Mouse (Mus musculus): ENCODE data around the gene Tgfbr2. TPM values are rescaled to one million over a fixed set of nuclear protein-coding genes. Genes with fewer than 3 reads are reported as not detected.
"Not testable (repeated sequence)": the region's sequence is repeated elsewhere in the genome, so short reads cannot be mapped to it uniquely, and the experiment has no call there.

The Tgfbr2 gene
- polyA plus RNA-seq, 1 experiment, result 48.4 TPM

DNA sequence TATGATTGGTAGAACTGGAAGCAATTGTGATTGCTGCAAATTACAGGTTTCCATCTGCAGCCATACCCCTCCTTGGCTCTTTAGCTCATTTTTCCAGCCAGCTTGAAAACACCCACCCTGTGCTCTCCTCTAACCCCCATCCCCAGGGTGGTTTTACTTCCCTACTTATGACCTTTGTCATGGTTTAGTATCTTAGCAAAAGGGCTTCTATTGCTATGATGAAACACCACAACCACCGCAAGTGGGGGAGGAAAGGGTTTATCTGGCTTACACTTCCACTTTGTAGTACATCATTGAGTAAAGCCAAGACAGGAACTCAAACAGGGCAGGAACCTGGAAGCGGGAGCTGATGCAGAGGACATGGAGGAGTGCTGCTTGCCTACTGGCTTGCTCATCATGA, 97.7 kb downstream of the Tgfbr2 start:
- Histone ChIP-seq H3ac (ENCODE audit: control insufficient read depth, insufficient read length) (no peak overlapping the region), H3K79me2 (ENCODE audit: control insufficient read depth, insufficient read depth) (no peaks in the 10 kb centered on the region), H3K4me2 (ENCODE audit: low read depth) (no peak overlapping the region), H3K36me3 (ENCODE audit: control insufficient read depth, insufficient read depth) (no peaks in the 10 kb centered on the region), H3K4me3 (no peak overlapping the region), H3K27me3 (ENCODE audit: control insufficient read depth, insufficient read depth, insufficient read length) (no peaks in the 10 kb centered on the region)
- TF ChIP-seq POLR2A (IDR thresholded peaks at IDR 0.05; ENCODE audit: insufficient read length, low read depth) (no peak), CEBPB (IDR thresholded peaks at IDR 0.05; ENCODE audit: insufficient read depth, poor library complexity, severe bottlenecking) (no peak), MYOD1 (IDR thresholded peaks at IDR 0.05; ENCODE audit: control insufficient read depth in 1 of 3, insufficient read length in 2 of 3, low read depth in 2 of 3) (no peak), MYOG (IDR thresholded peaks at IDR 0.05; ENCODE audit: control insufficient read depth in 1 of 3, insufficient read depth in 1 of 3, insufficient read length in 2 of 3, low read depth in 2 of 3) (no peak), SRF (IDR thresholded peaks at IDR 0.05; ENCODE audit: control insufficient read depth, insufficient read length, low read depth) (no peak), E2F4 (IDR thresholded peaks at IDR 0.05; ENCODE audit: insufficient read depth) (no peak), REST (IDR thresholded peaks at IDR 0.05; ENCODE audit: insufficient read depth, insufficient read length) (no peak), POLR2AphosphoS2 (IDR thresholded peaks at IDR 0.05; ENCODE audit: insufficient read length, low read depth) (no peak), TCF12 (IDR thresholded peaks at IDR 0.05; ENCODE audit: insufficient read depth, poor library complexity, severe bottlenecking) (no peak), MAX (IDR thresholded peaks at IDR 0.05; ENCODE audit: low read depth) (no peak), TCF3 (IDR thresholded peaks at IDR 0.05; ENCODE audit: insufficient read length, low read depth) (no peak), USF1 (IDR thresholded peaks at IDR 0.05; ENCODE audit: low read depth) (no peak)

DNA sequence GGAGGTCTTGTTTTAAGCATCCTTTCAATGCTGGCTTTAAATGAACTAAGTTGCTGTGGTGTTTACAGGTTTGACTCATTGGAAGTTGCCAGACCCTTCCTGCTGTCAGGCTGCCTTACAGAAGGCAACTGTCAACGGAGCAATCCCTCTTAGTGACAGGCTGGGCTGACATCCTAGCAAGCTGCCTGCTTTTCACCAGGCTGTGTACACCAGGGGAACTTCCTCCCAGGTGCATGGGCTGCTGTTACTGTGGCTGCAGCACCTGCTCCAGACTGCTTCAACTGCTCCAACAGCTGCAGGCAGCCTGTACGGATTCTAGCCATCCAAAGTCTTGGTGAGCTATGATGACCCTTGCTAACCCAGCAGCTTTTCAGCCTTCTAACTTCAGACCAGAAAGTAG, 98.2 kb downstream of the Tgfbr2 start:
- Histone ChIP-seq H3K27me3 (ENCODE audit: control insufficient read depth, insufficient read depth, insufficient read length) (no peaks in the 10 kb centered on the region), H3ac (ENCODE audit: control insufficient read depth, insufficient read length) (no peak overlapping the region), H3K4me2 (ENCODE audit: low read depth) (no peak overlapping the region), H3K36me3 (ENCODE audit: control insufficient read depth, insufficient read depth) (no peaks in the 10 kb centered on the region), H3K4me3 (no peak overlapping the region), H3K79me2 (ENCODE audit: control insufficient read depth, insufficient read depth) (no peaks in the 10 kb centered on the region)
- TF ChIP-seq MYOG (IDR thresholded peaks at IDR 0.05; ENCODE audit: control insufficient read depth in 1 of 3, insufficient read depth in 1 of 3, insufficient read length in 2 of 3, low read depth in 2 of 3) (peak in 1 of 3 experiments; percentile 58), USF1 (IDR thresholded peaks at IDR 0.05; ENCODE audit: low read depth) (no peak), MAX (IDR thresholded peaks at IDR 0.05; ENCODE audit: low read depth) (no peak), MYOD1 (IDR thresholded peaks at IDR 0.05; ENCODE audit: control insufficient read depth in 1 of 3, insufficient read length in 2 of 3, low read depth in 2 of 3) (peak in 2 of 3 experiments; percentile 9 to 63), REST (IDR thresholded peaks at IDR 0.05; ENCODE audit: insufficient read depth, insufficient read length) (no peak), TCF12 (IDR thresholded peaks at IDR 0.05; ENCODE audit: insufficient read depth, poor library complexity, severe bottlenecking) (no peak)

DNA sequence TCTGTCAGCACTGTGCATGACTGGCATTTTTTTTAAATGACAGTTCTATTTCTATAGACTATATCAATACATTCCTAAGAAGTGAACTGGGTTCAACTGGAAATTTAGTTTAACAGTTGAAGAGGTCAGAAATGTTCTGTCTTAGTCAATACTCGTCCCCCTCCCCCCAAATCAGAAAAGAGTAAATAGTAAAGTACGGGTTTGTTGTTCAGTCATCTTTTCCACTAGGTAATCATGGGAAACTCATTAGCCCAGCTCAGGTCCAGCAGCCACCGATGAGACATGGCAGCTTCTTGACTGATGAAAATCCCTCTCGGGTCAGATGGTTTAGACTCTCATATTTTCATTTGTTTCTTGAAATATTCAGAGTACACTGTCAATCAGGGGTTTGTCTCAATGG, 99.0 kb downstream of the Tgfbr2 start:
- no peak overlapping the region for H3ac ChIP-seq (ENCODE audit: control insufficient read depth, insufficient read length)
- H3K4me2 ChIP-seq (ENCODE audit: low read depth), result no peak overlapping the region
- no peaks in the 10 kb centered on the region for H3K79me2 ChIP-seq (ENCODE audit: control insufficient read depth, insufficient read depth)
- no peak for TF ChIP-seq TCF3 (IDR thresholded peaks at IDR 0.05; ENCODE audit: insufficient read length, low read depth)
- TF ChIP-seq CEBPB (IDR thresholded peaks at IDR 0.05; ENCODE audit: insufficient read depth, poor library complexity, severe bottlenecking), result no peak
- no peak for TF ChIP-seq REST (IDR thresholded peaks at IDR 0.05; ENCODE audit: insufficient read depth, insufficient read length)
- TF ChIP-seq TCF12 (IDR thresholded peaks at IDR 0.05; ENCODE audit: insufficient read depth, poor library complexity, severe bottlenecking), result no peak
- TF ChIP-seq SRF (IDR thresholded peaks at IDR 0.05; ENCODE audit: control insufficient read depth, insufficient read length, low read depth), result no peak
- TF ChIP-seq MYOD1 (IDR thresholded peaks at IDR 0.05; ENCODE audit: control insufficient read depth in 1 of 3, insufficient read length in 2 of 3, low read depth in 2 of 3), result no peak
- TF ChIP-seq POLR2A (IDR thresholded peaks at IDR 0.05; ENCODE audit: insufficient read length, low read depth), result no peak
- TF ChIP-seq POLR2AphosphoS2 (IDR thresholded peaks at IDR 0.05; ENCODE audit: insufficient read length, low read depth), result no peak
- TF ChIP-seq E2F4 (IDR thresholded peaks at IDR 0.05; ENCODE audit: insufficient read depth), result no peak
- TF ChIP-seq MYOG (IDR thresholded peaks at IDR 0.05; ENCODE audit: control insufficient read depth in 1 of 3, insufficient read depth in 1 of 3, insufficient read length in 2 of 3, low read depth in 2 of 3), result no peak
- no peak for TF ChIP-seq MAX (IDR thresholded peaks at IDR 0.05; ENCODE audit: low read depth)
- TF ChIP-seq USF1 (IDR thresholded peaks at IDR 0.05; ENCODE audit: low read depth), result no peak
- H3K27me3 ChIP-seq (ENCODE audit: control insufficient read depth, insufficient read depth, insufficient read length), result no peaks in the 10 kb centered on the region
- no peaks in the 10 kb centered on the region for H3K36me3 ChIP-seq (ENCODE audit: control insufficient read depth, insufficient read depth)
- no peak overlapping the region for H3K4me3 ChIP-seq

DNA sequence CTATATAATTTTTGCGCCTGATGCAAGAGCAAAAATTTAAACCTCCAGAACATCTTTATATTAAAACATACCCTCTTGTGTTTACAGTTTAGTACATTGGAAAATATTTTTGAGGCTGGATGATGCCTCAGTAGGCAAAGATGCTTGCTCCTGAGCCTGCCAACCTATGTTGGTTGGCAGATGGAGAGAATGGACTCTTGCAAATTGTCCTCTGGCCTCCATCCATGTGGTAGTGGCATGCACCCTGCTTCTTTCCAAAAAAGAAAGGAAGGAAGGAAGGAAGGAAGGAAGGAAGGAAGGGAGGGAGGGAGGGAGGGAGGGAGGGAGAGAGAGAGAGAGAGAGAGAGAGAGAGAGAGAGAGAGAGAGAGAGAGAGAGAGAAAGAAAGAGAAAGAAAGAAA, 103.6 kb downstream of the Tgfbr2 start:
- H3K36me3 ChIP-seq (ENCODE audit: control insufficient read depth, insufficient read depth); H3K4me2 ChIP-seq (ENCODE audit: low read depth); H3ac ChIP-seq (ENCODE audit: control insufficient read depth, insufficient read length); H3K4me3 ChIP-seq; H3K27me3 ChIP-seq (ENCODE audit: control insufficient read depth, insufficient read depth, insufficient read length); H3K79me2 ChIP-seq (ENCODE audit: control insufficient read depth, insufficient read depth): not testable (repeated sequence)

DNA sequence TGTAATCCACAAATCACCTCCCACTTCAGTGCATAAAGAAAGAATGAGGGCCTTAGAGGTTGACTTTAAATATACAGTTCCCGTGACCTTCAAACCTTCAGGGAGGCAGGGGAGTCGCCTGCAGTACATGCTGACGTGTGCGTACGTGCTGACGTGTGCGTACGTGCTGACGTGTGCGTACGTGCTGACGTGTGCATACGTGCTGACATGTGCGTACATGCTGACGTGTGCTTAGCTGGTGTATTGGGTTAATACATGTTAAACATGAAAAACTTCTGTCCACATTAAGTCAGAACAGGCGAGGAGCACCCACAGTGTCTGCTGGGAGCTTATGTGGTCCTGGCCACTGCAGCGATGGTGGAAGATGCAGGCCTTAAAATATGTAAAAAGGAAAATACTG, 110.4 kb downstream of the Tgfbr2 start:
- no peak overlapping the region for H3K4me2 ChIP-seq (ENCODE audit: low read depth)
- H3K27me3 ChIP-seq (ENCODE audit: control insufficient read depth, insufficient read depth, insufficient read length), result no peaks in the 10 kb centered on the region
- no peaks in the 10 kb centered on the region for H3K36me3 ChIP-seq (ENCODE audit: control insufficient read depth, insufficient read depth)
- no peaks in the 10 kb centered on the region for H3K79me2 ChIP-seq (ENCODE audit: control insufficient read depth, insufficient read depth)
- no peak overlapping the region for H3K4me3 ChIP-seq
- H3ac ChIP-seq (ENCODE audit: control insufficient read depth, insufficient read length), result no peak overlapping the region
- TF ChIP-seq SRF (IDR thresholded peaks at IDR 0.05; ENCODE audit: control insufficient read depth, insufficient read length, low read depth) (no peak), E2F4 (IDR thresholded peaks at IDR 0.05; ENCODE audit: insufficient read depth) (no peak), MAX (IDR thresholded peaks at IDR 0.05; ENCODE audit: low read depth) (no peak), POLR2AphosphoS2 (IDR thresholded peaks at IDR 0.05; ENCODE audit: insufficient read length, low read depth) (no peak), MYOG (IDR thresholded peaks at IDR 0.05; ENCODE audit: control insufficient read depth in 1 of 3, insufficient read depth in 1 of 3, insufficient read length in 2 of 3, low read depth in 2 of 3) (no peak), USF1 (IDR thresholded peaks at IDR 0.05; ENCODE audit: low read depth) (no peak), CEBPB (IDR thresholded peaks at IDR 0.05; ENCODE audit: insufficient read depth, poor library complexity, severe bottlenecking) (no peak), POLR2A (IDR thresholded peaks at IDR 0.05; ENCODE audit: insufficient read length, low read depth) (no peak), TCF12 (IDR thresholded peaks at IDR 0.05; ENCODE audit: insufficient read depth, poor library complexity, severe bottlenecking) (no peak)
